Mouse (Mus musculus) cerebellum, postnatal 25 days (tissue): ENCODE results near the gene Bsnd.
A peak's percentile ranks its signal among the peaks of the same experiment; 100 is the strongest.

Source experiments
- DNase-seq, 2 experiments: peaks; one replicate each; pipeline ENCODE4 v3.0.0; 2021; ENCODE audit warnings: mixed read lengths in 2 of 2

Gene Bsnd

GRCm38 (mm10) chr4:106492116-106492515 lies at the start of gene Bsnd:
Gene Bsnd (minus strand): TSS chr4:106492283.
- no peak for DNase-seq

DNA sequence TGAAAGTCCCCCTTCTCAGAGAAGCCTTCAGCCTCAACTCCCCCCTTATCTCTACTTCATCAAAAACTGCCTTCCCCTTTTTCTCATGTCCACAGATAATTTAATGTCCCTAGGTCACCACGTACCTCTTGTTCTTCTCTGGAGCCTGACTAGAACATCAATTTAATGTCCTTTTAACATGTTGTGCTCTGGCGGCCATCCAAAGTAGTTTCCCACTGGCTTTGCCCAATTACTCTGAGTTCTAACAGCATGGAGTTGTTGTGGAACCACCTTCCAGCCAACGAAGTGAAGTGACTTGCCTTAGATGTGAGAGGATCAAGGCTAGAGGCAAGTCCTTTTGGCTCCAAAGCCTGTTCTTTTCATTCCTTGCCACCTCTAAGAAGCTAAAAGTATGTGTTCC lies 49.4 kb upstream of the Bsnd start:
- DNase-seq, result no peak

GRCm38 (mm10) chr4:106539756-106540155 lies 47.7 kb upstream of the Bsnd start:
- DNase-seq, result no peak

DNA sequence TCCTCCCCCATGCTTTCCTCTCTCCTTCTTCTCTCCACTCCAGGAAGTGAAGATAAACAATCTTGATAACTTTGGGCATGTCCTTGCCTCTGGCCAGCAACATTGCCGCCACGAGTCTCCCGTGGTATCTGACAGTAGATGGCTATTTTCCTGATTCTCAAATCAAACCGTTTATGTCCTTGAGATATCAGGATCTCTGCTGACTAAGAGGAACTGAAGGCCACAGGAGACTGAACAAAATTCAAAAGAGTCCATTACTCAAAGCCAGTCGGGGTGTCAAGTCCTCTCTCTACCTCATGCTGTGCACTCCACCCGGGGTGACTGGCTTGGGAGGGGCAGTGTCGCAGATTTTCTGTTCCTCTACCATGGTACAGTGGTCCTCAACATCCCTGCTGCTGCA lies 42.2 kb upstream of the Bsnd start:
- DNase-seq, result no peak

DNA sequence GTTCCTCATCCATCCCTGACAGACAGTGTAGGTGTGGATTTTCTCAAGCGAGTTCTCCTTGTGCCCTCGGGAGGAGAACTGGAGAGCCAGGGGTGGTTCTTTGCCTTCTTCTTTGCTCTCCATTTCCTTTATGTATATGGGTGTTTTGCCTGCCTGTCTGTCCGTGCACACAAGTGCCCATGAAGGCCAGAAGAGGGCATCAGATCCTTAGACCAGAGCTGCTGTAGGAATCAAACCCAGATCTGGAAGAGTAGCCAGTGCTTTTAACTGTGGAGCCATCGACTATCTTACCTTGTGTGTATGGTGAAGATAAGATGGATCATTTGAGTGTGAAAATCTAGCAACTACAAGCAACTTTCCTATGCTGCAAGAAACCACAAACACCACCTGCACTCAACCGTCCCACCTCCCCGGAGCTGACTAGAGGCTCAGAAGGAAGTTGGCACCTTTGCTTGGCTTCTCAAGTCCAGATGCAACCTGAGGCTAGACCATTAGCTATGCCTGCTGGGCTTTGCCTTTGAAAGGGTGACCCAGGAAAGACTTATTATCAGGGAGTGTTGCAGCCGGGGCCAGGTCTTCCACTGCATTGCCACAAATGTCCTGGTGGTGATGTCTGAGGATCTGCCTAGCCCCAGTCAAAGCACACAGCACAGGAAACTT lies 41.5 kb upstream of the Bsnd start:
- no peak for DNase-seq

DNA sequence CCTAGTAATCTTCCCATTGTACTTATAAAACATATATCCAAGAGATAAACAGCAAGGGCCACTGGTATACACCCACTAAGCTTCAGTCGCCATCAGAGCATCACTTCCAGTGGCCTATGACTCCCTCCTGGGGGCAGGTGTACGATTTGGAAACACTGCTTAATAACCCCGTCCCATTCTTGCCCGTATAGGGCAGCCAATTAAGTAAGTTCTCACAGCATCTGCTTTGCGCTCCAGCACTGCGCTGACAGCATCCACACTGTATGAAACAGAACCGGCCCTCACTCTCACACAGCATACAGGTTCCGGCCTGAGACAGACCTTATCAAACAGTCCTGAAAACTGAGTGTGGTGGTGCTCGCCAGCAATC lies 38.0 kb upstream of the Bsnd start:
- DNase-seq, result no peak

GRCm38 (mm10) chr4:106529375-106530112 lies 37.5 kb upstream of the Bsnd start:
- DNase-seq, result peak; percentile 91 to 94

DNA sequence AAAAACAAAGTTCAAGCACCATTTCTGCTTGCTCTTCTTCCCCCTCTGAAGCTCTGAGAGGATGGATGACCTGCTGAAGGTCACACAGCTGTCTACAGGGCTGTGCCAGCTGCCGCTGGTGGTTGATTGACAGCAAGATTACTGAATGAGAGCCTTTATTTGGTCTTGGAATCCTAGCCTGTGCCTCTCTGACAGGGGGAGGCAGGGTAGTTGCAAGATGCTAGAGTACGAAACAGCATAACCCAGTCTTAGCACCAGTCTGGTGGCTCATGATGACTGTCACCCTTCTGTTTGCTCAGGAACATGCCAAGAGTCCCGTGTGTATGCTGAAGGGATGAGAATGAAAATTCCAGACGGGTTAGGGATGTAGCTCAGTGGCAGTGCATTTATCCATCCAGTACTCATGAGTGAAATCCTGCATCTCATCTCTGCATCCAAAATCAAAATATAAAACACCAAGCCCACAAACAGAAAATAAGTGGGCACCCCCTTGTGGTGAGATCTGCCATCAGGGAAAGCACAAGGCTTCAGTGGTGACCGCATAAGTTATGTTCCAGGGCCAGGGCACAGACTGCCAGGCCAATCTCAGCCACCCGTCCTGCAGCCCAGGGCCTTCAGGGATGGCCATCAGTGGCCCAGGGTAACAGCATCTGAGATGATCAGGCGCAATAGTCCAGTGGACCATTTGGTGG lies 35.9 kb upstream of the Bsnd start:
- peak; percentile 16 to 23 for DNase-seq

DNA sequence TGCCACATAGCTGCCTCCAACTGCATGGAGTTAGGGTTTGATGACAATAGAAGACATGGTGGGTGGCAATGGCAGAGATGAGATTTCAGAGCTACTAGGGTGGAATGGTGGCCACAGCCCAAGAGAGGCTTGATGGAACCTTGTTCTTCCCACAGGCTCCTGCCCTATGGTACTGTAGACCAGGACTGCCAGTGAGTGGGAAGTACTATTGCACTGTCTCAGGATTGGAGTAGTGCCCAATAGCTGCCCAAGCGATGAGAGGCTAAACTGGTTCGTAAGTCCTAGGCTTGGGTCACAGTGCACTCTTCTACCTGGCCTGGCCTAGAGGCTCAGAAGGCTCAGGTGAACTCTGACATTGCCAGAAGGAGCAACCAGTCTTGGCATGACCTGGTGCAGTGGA lies 32.9 kb upstream of the Bsnd start:
- no peak for DNase-seq

- DNase-seq, result no peak
These were observed 32.0 kb upstream of the Bsnd start for GRCm38 (mm10) chr4:106524131-106524530.

DNA sequence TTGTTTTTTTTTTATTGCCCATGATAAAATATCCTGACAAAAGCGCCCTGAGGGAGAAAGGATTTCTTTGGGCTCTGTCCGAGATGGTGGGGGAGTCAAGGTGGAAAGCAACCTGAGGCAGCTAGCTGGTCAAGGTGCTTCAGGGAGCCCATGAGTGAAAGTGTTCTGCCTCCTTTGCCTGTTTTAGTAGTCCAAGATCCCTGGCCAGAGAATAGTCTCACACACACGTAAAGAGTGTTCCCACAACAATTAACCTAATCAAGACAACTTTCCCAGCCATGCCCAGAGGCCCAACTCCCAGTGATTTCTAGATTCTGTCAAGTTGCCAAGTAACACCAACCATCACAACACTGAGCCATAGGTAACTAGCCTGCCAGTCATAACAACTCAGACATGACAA lies 30.5 kb upstream of the Bsnd start:
- no peak for DNase-seq

DNA sequence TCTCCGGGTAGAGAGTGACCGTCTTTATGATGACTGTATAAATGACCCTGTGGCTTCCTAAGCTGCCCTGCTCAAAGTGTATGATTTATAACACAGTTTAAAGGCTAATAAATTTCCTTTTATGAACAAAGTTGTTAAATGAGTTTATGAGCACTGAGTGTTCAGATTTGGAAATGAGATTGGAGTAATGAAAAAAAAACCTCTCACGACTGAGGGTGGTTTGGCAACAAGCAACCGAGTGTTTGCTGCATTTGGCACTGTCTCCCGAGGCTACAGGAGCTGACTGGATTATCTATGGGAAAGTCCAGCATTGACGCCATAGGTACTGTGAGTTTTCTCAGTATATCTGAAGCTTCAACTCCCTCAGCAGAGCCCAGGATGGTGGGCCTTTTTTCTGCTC lies 22.5 kb upstream of the Bsnd start:
- DNase-seq, result no peak

DNA sequence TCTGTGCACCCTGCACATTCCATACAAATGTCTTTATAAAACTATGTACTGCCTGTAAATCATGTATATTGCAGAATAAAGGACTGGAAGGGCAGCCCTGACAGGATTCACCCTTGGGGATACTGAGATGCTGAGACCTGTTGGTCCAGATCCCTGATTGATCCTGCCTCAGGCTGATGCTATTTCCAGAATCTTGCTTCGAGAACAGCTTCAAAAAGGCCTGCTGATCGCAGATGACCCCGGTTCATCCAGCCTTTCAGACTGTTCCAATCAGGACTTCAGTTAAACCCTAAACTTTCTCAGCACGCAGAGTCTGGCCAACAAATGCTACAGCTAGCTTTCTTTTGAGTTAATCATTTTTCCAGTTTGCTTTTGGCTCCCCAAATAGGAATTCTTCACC lies 17.8 kb upstream of the Bsnd start:
- DNase-seq, result no peak

GRCm38 (mm10) chr4:106505453-106506058 lies 13.5 kb upstream of the Bsnd start:
- DNase-seq, result no peak

- no peak for DNase-seq
These were observed 11.5 kb upstream of the Bsnd start for GRCm38 (mm10) chr4:106503578-106503977.

DNA sequence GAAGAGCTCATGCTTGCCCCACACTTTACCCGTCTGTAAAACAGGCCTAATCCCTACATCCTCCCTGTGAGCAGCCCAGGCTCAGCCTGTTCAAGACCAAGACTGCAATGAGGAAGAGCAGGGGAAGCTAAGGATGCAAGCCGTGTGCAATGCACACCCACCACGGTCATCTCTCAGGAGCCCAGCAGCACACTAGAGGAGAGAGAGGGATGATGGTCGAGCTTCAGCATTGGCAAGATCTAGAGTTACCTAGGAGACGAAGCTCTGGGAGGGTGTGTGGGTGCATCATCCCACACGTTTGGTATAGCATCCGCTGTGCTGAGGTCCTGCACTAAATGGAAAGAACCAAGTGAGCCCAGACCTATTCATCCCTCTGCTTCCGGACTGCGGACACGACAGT lies 8.0 kb upstream of the Bsnd start:
- no peak for DNase-seq

DNA sequence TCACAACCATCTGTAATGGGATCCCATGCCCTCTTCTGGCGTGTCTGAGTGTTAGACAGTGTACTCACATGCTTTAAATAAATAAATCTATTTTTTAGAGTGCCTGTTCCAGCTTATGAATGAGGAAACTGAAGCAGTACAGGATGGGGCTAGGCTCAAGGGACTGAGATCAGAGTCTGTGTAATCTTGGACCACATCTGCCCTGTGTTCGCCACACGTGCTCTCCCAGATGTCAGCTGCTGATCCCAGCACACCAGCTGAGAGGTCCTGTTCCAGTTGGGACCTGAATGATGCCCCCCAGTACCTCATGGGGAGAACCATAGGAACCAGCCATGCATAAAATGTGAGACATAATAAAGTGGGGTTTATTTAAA lies 6.4 kb upstream of the Bsnd start:
- DNase-seq, result no peak

DNA sequence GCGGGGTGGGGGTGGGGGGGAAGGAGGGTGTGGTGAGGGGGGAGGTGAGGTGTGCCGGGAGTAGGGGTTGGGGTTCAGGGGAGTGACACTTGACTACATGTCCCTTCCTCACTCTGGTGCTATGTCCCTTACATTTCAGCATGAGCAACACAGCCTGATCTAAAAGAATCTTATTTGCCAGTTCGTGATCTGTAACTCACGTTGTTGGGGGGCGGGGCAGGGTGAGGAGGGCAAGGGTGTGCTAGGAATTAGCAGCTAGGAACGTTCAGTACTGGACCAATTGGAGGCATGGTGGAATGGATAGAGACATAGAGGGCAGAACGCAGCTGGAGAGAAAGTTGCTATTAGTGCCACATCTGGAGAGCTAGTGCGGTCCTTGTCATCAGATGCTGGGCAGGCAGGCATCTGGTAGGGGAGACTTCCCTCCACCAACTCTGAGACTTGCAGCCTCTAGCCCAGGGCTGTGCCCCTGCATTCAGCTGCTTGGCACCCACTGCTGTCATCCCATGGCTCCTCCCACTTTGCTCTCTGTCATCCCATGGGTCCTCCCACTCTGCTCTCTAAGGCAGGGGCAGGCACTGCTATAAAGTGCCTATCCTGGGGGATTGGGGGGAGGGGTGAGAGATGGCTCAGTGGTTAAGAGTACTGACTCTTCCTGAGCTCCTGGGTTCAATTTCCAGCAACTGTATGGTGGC lies 5.8 kb upstream of the Bsnd start:
- DNase-seq, result no peak

DNA sequence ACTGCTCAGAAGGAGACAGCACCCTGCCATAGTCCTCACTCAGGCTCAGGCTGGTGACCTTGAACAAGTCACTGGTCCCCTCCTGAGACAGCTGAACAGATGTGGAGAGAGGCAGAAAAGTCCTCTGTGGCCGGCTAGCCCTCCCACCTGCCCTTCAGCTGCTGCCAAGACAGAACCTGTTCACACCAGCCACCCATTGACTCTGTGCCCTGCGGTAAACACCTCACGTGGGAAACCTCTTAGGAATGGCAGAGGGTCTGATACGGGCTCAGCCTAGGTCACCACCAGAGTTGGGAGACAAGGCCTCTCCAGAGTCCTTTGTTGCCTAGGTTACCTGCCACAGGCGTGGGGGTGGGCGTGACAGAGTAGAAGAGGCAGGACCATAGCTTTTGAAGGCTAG lies 4.8 kb upstream of the Bsnd start:
- no peak for DNase-seq

GRCm38 (mm10) chr4:106493639-106494038 lies 1.6 kb upstream of the Bsnd start:
- DNase-seq, result no peak

- no peak for DNase-seq
These were observed 1.5 kb downstream of the Bsnd start for GRCm38 (mm10) chr4:106490620-106491019.

GRCm38 (mm10) chr4:106483831-106484230 lies 8.3 kb downstream of the Bsnd start:
- no peak for DNase-seq

- DNase-seq, result no peak
These were observed 8.8 kb downstream of the Bsnd start for GRCm38 (mm10) chr4:106483215-106483727.
